Mouse (Mus musculus): Measurements from ENCODE around the gene Usp50. TPM values are rescaled to one million over a fixed set of nuclear protein-coding genes. Genes with fewer than 3 reads are reported as not detected.

Gene Usp50
- polyA plus RNA-seq, 1 experiment from 2014 or later, result 1.8 TPM

DNA sequence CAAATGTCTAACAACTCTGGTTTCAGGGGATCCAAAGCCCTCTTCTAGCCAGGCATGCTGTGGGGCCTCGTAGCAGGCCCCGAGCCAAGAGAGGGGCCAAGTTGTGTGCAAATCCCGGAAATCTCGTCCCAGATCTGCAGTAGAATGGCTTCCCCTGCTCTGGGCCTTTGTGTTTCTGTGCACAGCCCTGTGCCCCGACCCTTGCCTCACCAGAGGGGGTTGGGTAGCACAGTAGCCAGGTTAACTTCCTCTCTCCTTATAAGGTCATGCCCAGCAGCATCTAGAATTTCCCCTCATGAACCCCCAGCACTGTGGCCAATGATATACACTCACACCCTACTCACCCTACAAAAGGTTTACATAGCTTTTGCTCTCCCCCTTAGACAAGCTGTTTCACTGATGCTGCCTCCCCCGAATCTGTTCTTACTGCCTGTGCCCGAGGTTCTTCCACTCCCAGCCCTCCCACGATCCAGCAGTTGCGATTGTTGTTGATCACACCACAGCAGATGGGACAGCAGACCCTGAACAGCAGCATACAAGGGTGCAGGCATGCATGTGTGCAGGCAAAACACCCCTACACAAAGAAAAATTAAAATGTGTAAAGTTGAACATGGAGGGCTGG, 4.6 kb upstream of the Usp50 start:
- 53% methylated on average over 9 of the region's 9 CpGs for WGBS
- Histone ChIP-seq H3K4me2 (ENCODE audit: low read depth, low read length) (no peak overlapping the region), H3K27ac (replicated peaks; ENCODE audit: low read depth, low read length) (no peak overlapping the region), H3K4me1 (ENCODE audit: control insufficient read depth, insufficient read depth, low read length) (no peaks in the 10 kb centered on the region), H3K9ac (replicated peaks; ENCODE audit: low read length) (no peak overlapping the region; the same call in 1 of the 2 replicates), H3K9me3 (replicated peaks; ENCODE audit: control insufficient read depth, low read length) (no peaks in the 10 kb centered on the region), H3K36me3 (replicated peaks; ENCODE audit: control insufficient read depth, insufficient read depth, low read depth, low read length) (peaks cover 5% of the 10 kb centered on the region), H3K4me3 (ENCODE audit: low read depth, low read length) (no peak overlapping the region), H3K27me3 (ENCODE audit: control insufficient read depth, insufficient read depth, low read length) (no peaks in the 10 kb centered on the region)
- DNase-seq (ENCODE audit: low spot score) (peak; percentile 17), ATAC-seq (replicated peaks; ENCODE audit: insufficient number of reproducible peaks, low FRiP score, low TSS enrichment, low read depth) (0 out of 2 replicates have a peak, but pooled peaks have one; percentile 44)

DNA sequence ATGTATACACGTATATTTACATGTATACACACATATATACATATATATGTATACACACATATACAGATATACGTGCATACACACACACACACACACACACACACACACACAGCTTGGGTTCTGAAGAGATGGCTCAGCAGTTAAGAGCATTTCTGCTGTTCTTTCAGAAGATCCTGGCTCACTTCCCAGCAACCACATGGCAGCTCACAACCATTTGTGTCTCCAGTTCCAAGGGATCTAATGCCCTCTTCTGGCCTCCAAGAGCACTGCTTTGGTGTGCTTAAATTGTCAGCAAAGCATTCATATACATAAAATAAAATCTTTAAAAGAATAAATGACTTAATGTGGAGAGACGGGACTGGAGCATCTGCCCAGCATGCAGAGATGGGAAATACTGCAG, 837 bp downstream of the Usp50 start:
- ATAC-seq (replicated peaks; ENCODE audit: insufficient number of reproducible peaks, low FRiP score, low TSS enrichment, low read depth), result no peak
- no peak overlapping the region for H3K27ac ChIP-seq (replicated peaks; ENCODE audit: low read depth, low read length)
- H3K9me3 ChIP-seq (replicated peaks; ENCODE audit: control insufficient read depth, low read length), result no peaks in the 10 kb centered on the region
- WGBS, result 85% methylated on average over 3 of the region's 3 CpGs
- no peak overlapping the region for H3K9ac ChIP-seq (replicated peaks; ENCODE audit: low read length)
- no peaks in the 10 kb centered on the region for H3K4me1 ChIP-seq (ENCODE audit: control insufficient read depth, insufficient read depth, low read length)
- peak; percentile 25 for DNase-seq (ENCODE audit: low spot score)
- no peaks in the 10 kb centered on the region for H3K27me3 ChIP-seq (ENCODE audit: control insufficient read depth, insufficient read depth, low read length)
- no peak overlapping the region for H3K4me3 ChIP-seq (ENCODE audit: low read depth, low read length)
- no peaks in the 10 kb centered on the region for H3K36me3 ChIP-seq (replicated peaks; ENCODE audit: control insufficient read depth, insufficient read depth, low read depth, low read length)
- no peak overlapping the region for H3K4me2 ChIP-seq (ENCODE audit: low read depth, low read length)

- no peaks in the 10 kb centered on the region for H3K36me3 ChIP-seq (replicated peaks; ENCODE audit: control insufficient read depth, insufficient read depth, low read depth, low read length)
- no peak overlapping the region for H3K4me3 ChIP-seq (ENCODE audit: low read depth, low read length)
- no peaks in the 10 kb centered on the region for H3K4me1 ChIP-seq (ENCODE audit: control insufficient read depth, insufficient read depth, low read length)
- H3K27ac ChIP-seq (replicated peaks; ENCODE audit: low read depth, low read length), result no peak overlapping the region
- no peak overlapping the region for H3K4me2 ChIP-seq (ENCODE audit: low read depth, low read length)
- WGBS, result 90% methylated on average over 1 of the region's 1 CpGs
- H3K9ac ChIP-seq (replicated peaks; ENCODE audit: low read length), result no peak overlapping the region
- no peaks in the 10 kb centered on the region for H3K9me3 ChIP-seq (replicated peaks; ENCODE audit: control insufficient read depth, low read length)
- no peak for ATAC-seq (replicated peaks; ENCODE audit: insufficient number of reproducible peaks, low FRiP score, low TSS enrichment, low read depth)
- no peaks in the 10 kb centered on the region for H3K27me3 ChIP-seq (ENCODE audit: control insufficient read depth, insufficient read depth, low read length)
- DNase-seq (ENCODE audit: low spot score), result no peak
These were observed 1.8 kb downstream of the Usp50 start for GRCm38 (mm10) chr2:126781478-126781877.

- Histone ChIP-seq H3K4me3 (ENCODE audit: low read depth, low read length) (no peak overlapping the region), H3K9me3 (replicated peaks; ENCODE audit: control insufficient read depth, low read length) (no peaks in the 10 kb centered on the region), H3K27ac (replicated peaks; ENCODE audit: low read depth, low read length) (no peak overlapping the region), H3K27me3 (ENCODE audit: control insufficient read depth, insufficient read depth, low read length) (no peaks in the 10 kb centered on the region), H3K4me1 (ENCODE audit: control insufficient read depth, insufficient read depth, low read length) (no peaks in the 10 kb centered on the region), H3K9ac (replicated peaks; ENCODE audit: low read length) (no peak overlapping the region), H3K36me3 (replicated peaks; ENCODE audit: control insufficient read depth, insufficient read depth, low read depth, low read length) (no peaks in the 10 kb centered on the region), H3K4me2 (ENCODE audit: low read depth, low read length) (no peak overlapping the region)
- ATAC-seq (replicated peaks; ENCODE audit: insufficient number of reproducible peaks, low FRiP score, low TSS enrichment, low read depth) (no peak), DNase-seq (ENCODE audit: low spot score) (no peak)
- 85% methylated on average over 10 of the region's 10 CpGs for WGBS
These were observed 3.0 kb downstream of the Usp50 start for GRCm38 (mm10) chr2:126780286-126780685.

- H3K9ac ChIP-seq (replicated peaks; ENCODE audit: low read length), result no peak overlapping the region
- DNase-seq (ENCODE audit: low spot score) (no peak), ATAC-seq (replicated peaks; ENCODE audit: insufficient number of reproducible peaks, low FRiP score, low TSS enrichment, low read depth) (no peak)
- no peaks in the 10 kb centered on the region for H3K4me1 ChIP-seq (ENCODE audit: control insufficient read depth, insufficient read depth, low read length)
- no peaks in the 10 kb centered on the region for H3K27me3 ChIP-seq (ENCODE audit: control insufficient read depth, insufficient read depth, low read length)
- no peak overlapping the region for H3K27ac ChIP-seq (replicated peaks; ENCODE audit: low read depth, low read length)
- H3K4me3 ChIP-seq (ENCODE audit: low read depth, low read length), result no peak overlapping the region
- no peak overlapping the region for H3K4me2 ChIP-seq (ENCODE audit: low read depth, low read length)
- WGBS, result 82% methylated on average over 4 of the region's 4 CpGs
- no peaks in the 10 kb centered on the region for H3K36me3 ChIP-seq (replicated peaks; ENCODE audit: control insufficient read depth, insufficient read depth, low read depth, low read length)
- H3K9me3 ChIP-seq (replicated peaks; ENCODE audit: control insufficient read depth, low read length), result no peaks in the 10 kb centered on the region
These were observed 4.5 kb downstream of the Usp50 start for GRCm38 (mm10) chr2:126778806-126779205.

DNA sequence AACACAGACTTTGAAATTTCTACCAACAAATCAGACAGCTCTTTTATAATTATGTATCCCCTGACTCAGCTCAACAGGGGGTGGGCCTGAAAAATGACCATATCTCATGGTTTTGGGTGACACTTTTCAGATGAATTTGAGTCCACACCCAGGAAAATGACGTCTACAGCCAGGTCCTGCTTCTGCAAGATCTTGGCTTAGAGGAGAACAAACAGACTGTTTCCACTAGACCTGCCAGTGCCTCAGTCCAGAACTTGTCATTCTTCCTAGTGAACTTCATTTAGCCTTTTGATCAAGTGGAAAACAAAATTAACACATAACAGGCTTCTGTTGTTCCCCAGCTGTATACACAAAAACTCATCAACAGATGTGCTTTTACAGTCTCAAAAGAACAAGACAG, 6.9 kb downstream of the Usp50 start:
- ATAC-seq (replicated peaks; ENCODE audit: insufficient number of reproducible peaks, low FRiP score, low TSS enrichment, low read depth), result no peak
- WGBS, result 56% methylated on average over 1 of the region's 1 CpGs

DNA sequence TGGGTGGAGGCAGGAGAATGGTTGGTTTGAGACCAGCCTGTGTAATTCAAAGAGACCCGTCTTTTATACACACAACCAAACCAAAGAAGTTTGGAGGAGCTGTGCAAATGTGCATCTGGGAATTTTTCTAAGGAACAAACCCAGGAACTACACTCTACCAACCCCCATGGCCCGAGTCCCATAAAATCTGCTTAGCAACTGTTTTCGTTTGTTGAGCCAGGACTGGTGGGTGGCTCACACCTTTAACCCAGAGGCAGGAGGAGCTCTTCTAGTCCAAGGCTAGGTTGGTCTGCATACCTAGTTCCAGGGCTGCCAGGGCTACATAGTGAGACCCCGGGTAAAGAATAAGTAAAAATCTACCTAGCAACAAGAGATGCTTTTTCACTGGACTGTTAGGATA, 7.3 kb downstream of the Usp50 start:
- DNase-seq (ENCODE audit: low spot score) (no peak), ATAC-seq (replicated peaks; ENCODE audit: insufficient number of reproducible peaks, low FRiP score, low TSS enrichment, low read depth) (no peak)
- Histone ChIP-seq H3K9me3 (replicated peaks; ENCODE audit: control insufficient read depth, low read length) (no peaks in the 10 kb centered on the region), H3K36me3 (replicated peaks; ENCODE audit: control insufficient read depth, insufficient read depth, low read depth, low read length) (no peaks in the 10 kb centered on the region), H3K9ac (replicated peaks; ENCODE audit: low read length) (no peak overlapping the region), H3K27me3 (ENCODE audit: control insufficient read depth, insufficient read depth, low read length) (no peaks in the 10 kb centered on the region), H3K27ac (replicated peaks; ENCODE audit: low read depth, low read length) (no peak overlapping the region), H3K4me2 (ENCODE audit: low read depth, low read length) (no peak overlapping the region), H3K4me1 (ENCODE audit: control insufficient read depth, insufficient read depth, low read length) (no peaks in the 10 kb centered on the region), H3K4me3 (ENCODE audit: low read depth, low read length) (no peak overlapping the region)
- WGBS, result 69% methylated on average over 4 of the region's 4 CpGs

More for the DNA sequence above, 6.9 kb downstream of the Usp50 start:
- no peaks in the 10 kb centered on the region for H3K9me3 ChIP-seq (replicated peaks; ENCODE audit: control insufficient read depth, low read length)
- DNase-seq (ENCODE audit: low spot score), result no peak
- no peaks in the 10 kb centered on the region for H3K36me3 ChIP-seq (replicated peaks; ENCODE audit: control insufficient read depth, insufficient read depth, low read depth, low read length)
- no peak overlapping the region for H3K9ac ChIP-seq (replicated peaks; ENCODE audit: low read length)
- H3K27me3 ChIP-seq (ENCODE audit: control insufficient read depth, insufficient read depth, low read length), result no peaks in the 10 kb centered on the region
- H3K4me1 ChIP-seq (ENCODE audit: control insufficient read depth, insufficient read depth, low read length), result no peaks in the 10 kb centered on the region
- no peak overlapping the region for H3K4me3 ChIP-seq (ENCODE audit: low read depth, low read length)
- H3K4me2 ChIP-seq (ENCODE audit: low read depth, low read length), result no peak overlapping the region
- H3K27ac ChIP-seq (replicated peaks; ENCODE audit: low read depth, low read length), result no peak overlapping the region

- Histone ChIP-seq H3K27me3 (ENCODE audit: control insufficient read depth, insufficient read depth, low read length) (no peaks in the 10 kb centered on the region), H3K27ac (replicated peaks; ENCODE audit: low read depth, low read length) (no peak overlapping the region)
- ATAC-seq (replicated peaks; ENCODE audit: insufficient number of reproducible peaks, low FRiP score, low TSS enrichment, low read depth), result no peak
These were observed 11.1 kb downstream of the Usp50 start for GRCm38 (mm10) chr2:126772217-126772616.

More at GRCm38 (mm10) chr2:126772217-126772616, 11.1 kb downstream of the Usp50 start:
- Histone ChIP-seq H3K4me1 (ENCODE audit: control insufficient read depth, insufficient read depth, low read length) (no peaks in the 10 kb centered on the region), H3K9me3 (replicated peaks; ENCODE audit: control insufficient read depth, low read length) (no peaks in the 10 kb centered on the region), H3K4me2 (ENCODE audit: low read depth, low read length) (no peak overlapping the region), H3K4me3 (ENCODE audit: low read depth, low read length) (no peak overlapping the region), H3K36me3 (replicated peaks; ENCODE audit: control insufficient read depth, insufficient read depth, low read depth, low read length) (no peaks in the 10 kb centered on the region), H3K9ac (replicated peaks; ENCODE audit: low read length) (no peak overlapping the region)
- no peak for DNase-seq (ENCODE audit: low spot score)
- WGBS, result 88% methylated on average over 5 of the region's 5 CpGs
